Mouse (Mus musculus) midbrain, embryonic 15.5 days (tissue): ENCODE data around the gene Myh11. TPM values are rescaled to one million over a fixed set of nuclear protein-coding genes. Genes with fewer than 3 reads are reported as not detected.
A peak's percentile ranks its signal among the peaks of the same experiment; 100 is the strongest.

Source experiments
- ATAC-seq: fragments of 200-750 bp; cut with Nextera tagmentation; replicated peaks from 2 replicates; pipeline ENCODE4 v1.8.0; 2017; ENCODE audit warnings: moderate TSS enrichment
- H3K27ac ChIP-seq: fragments of 300-500 bp; sonication (generic); 2 replicates; pipeline ENCODE4 v1.5.1; 2015; ENCODE audit warnings: mild to moderate bottlenecking, inconsistent platforms
- H3K27me3 ChIP-seq: fragments of 300-500 bp; sonication (generic); replicated peaks from 2 replicates; pipeline ENCODE4 v1.6.1; 2015; ENCODE audit warnings: inconsistent platforms
- H3K36me3 ChIP-seq: fragments of 300-500 bp; sonication (generic); replicated peaks from 2 replicates; pipeline ENCODE4 v1.6.1; 2015; ENCODE audit warnings: inconsistent platforms
- H3K4me1 ChIP-seq: fragments of 300-500 bp; sonication (generic); 2 replicates; pipeline ENCODE4 v1.6.1; 2015; ENCODE audit warnings: inconsistent platforms
- H3K4me2 ChIP-seq: fragments of 300-500 bp; sonication (generic); 2 replicates; pipeline ENCODE4 v1.6.1; 2015; ENCODE audit warnings: inconsistent platforms, mild to moderate bottlenecking, moderate library complexity
- H3K4me3 ChIP-seq: fragments of 300-500 bp; sonication (generic); 2 replicates; pipeline ENCODE4 v1.5.1; 2015; ENCODE audit warnings: mild to moderate bottlenecking, inconsistent platforms
- H3K9ac ChIP-seq: fragments of 300-500 bp; sonication (generic); 2 replicates; pipeline ENCODE4 v1.6.1; 2015; ENCODE audit warnings: mild to moderate bottlenecking, inconsistent platforms
- H3K9me3 ChIP-seq: fragments of 300-500 bp; sonication (generic); 2 replicates; pipeline ENCODE4 v1.6.1; 2016; ENCODE audit warnings: inconsistent platforms
- WGBS: fragments of 180-500 bp; shearing (Covaris S2); methylation state at CpG from one replicate; pipeline ENCODE4 v1.1.7; 2015; ENCODE audit warnings: mixed read lengths; 5-methylcytosine and 5-hydroxymethylcytosine counted together
- polyA plus RNA-seq: library from polyadenylated mRNA; unstranded; fragments of >200 nt; fragmentation: Nextera tagmentation; extraction: Ambion mirVana; gene quantifications from 2 replicates; pipeline ENCODE4 v1.2.1, GENCODE M21; 2015

The Myh11 gene
- 0.41 and 0.58 TPM in 2 replicates for polyA plus RNA-seq

GRCm38 (mm10) chr16:14291223-14291622 is at the start of gene Myh11:
TSS of gene Myh11 (minus strand) at chr16:14291372.
- Histone ChIP-seq H3K4me1 (peaks cover 14% of the 10 kb centered on the region), H3K4me2 (peak within 1 kb of the TSS; percentile 52), H3K27me3 (no peaks in the 10 kb centered on the region; the same call in 1 of the 2 replicates), H3K36me3 (no peaks in the 10 kb centered on the region), H3K27ac (no peak within 1 kb of the TSS), H3K9ac (no peak within 1 kb of the TSS), H3K9me3 (no peaks in the 10 kb centered on the region), H3K4me3 (peak within 1 kb of the TSS; percentile 25)
- 2% methylated on average over 16 of the region's 16 CpGs for WGBS
- peak; percentile 40; the same call in 1 of the 2 replicates for ATAC-seq

GRCm38 (mm10) chr16:14328156-14328555 is 37.0 kb upstream of the Myh11 start:
- H3K27me3 ChIP-seq, result no peaks in the 10 kb centered on the region
- no peak for ATAC-seq
- no peak overlapping the region for H3K27ac ChIP-seq
- 77% methylated on average over 1 of the region's 1 CpGs for WGBS
- H3K9ac ChIP-seq, result no peak overlapping the region
- H3K9me3 ChIP-seq, result no peaks in the 10 kb centered on the region
- H3K4me1 ChIP-seq, result no peaks in the 10 kb centered on the region
- no peak overlapping the region for H3K4me2 ChIP-seq
- H3K36me3 ChIP-seq, result no peaks in the 10 kb centered on the region
- H3K4me3 ChIP-seq, result no peak overlapping the region

- Histone ChIP-seq H3K27me3 (no peaks in the 10 kb centered on the region; the same call in 1 of the 2 replicates), H3K9me3 (no peaks in the 10 kb centered on the region), H3K4me2 (no peak overlapping the region), H3K4me3 (no peak overlapping the region), H3K36me3 (no peaks in the 10 kb centered on the region), H3K27ac (no peak overlapping the region), H3K9ac (no peak overlapping the region), H3K4me1 (peaks cover 15% of the 10 kb centered on the region)
- 47% methylated on average over 1 of the region's 1 CpGs for WGBS
- ATAC-seq, result no peak
Observed at GRCm38 (mm10) chr16:14320494-14320893, 29.3 kb upstream of the Myh11 start.

GRCm38 (mm10) chr16:14319681-14320080 is 28.5 kb upstream of the Myh11 start:
- H3K9me3 ChIP-seq, result no peaks in the 10 kb centered on the region
- 91% methylated on average over 3 of the region's 3 CpGs for WGBS
- H3K9ac ChIP-seq, result no peak overlapping the region
- H3K27me3 ChIP-seq, result no peaks in the 10 kb centered on the region; the same call in 1 of the 2 replicates
- H3K27ac ChIP-seq, result no peak overlapping the region
- peaks cover 17% of the 10 kb centered on the region for H3K4me1 ChIP-seq
- ATAC-seq, result no peak
- H3K4me2 ChIP-seq, result no peak overlapping the region
- no peak overlapping the region for H3K4me3 ChIP-seq
- no peaks in the 10 kb centered on the region for H3K36me3 ChIP-seq

- WGBS, result 4% methylated on average over 51 of the region's 51 CpGs
Observed at GRCm38 (mm10) chr16:14316884-14317876, 26.0 kb upstream of the Myh11 start, which contains the start of gene Fopnl. TSS of gene Fopnl (minus strand) at chr16:14317405.

GRCm38 (mm10) chr16:14312914-14313313 is 21.7 kb upstream of the Myh11 start:
- WGBS, result 97% methylated on average over 7 of the region's 7 CpGs
- Histone ChIP-seq H3K9ac (no peak overlapping the region), H3K9me3 (no peaks in the 10 kb centered on the region), H3K4me3 (no peak overlapping the region), H3K27ac (no peak overlapping the region), H3K36me3 (peaks cover 8% of the 10 kb centered on the region; the same call in 1 of the 2 replicates), H3K27me3 (no peaks in the 10 kb centered on the region), H3K4me1 (peaks cover 17% of the 10 kb centered on the region), H3K4me2 (no peak overlapping the region)
- no peak for ATAC-seq

More at GRCm38 (mm10) chr16:14316884-14317876, 26.0 kb upstream of the Myh11 start, which contains the start of gene Fopnl:
- Histone ChIP-seq H3K4me2 (peak within 1 kb of the TSS; percentile 70), H3K27ac (peak within 1 kb of the TSS; percentile 91), H3K4me1 (peaks cover 17% of the 10 kb centered on the region), H3K4me3 (peak within 1 kb of the TSS; percentile 76), H3K36me3 (peaks cover 8% of the 10 kb centered on the region; the same call in 1 of the 2 replicates), H3K9ac (peak within 1 kb of the TSS; percentile 85), H3K9me3 (no peaks in the 10 kb centered on the region), H3K27me3 (no peaks in the 10 kb centered on the region; the same call in 1 of the 2 replicates)
- peak; percentile 100 for ATAC-seq

GRCm38 (mm10) chr16:14311371-14311770 is 20.2 kb upstream of the Myh11 start:
- 55% methylated on average over 6 of the region's 6 CpGs for WGBS
- H3K36me3 ChIP-seq, result peaks cover 11% of the 10 kb centered on the region; the same call in 1 of the 2 replicates
- H3K4me1 ChIP-seq, result peaks cover 11% of the 10 kb centered on the region

GRCm38 (mm10) chr16:14309833-14310232 is 18.7 kb upstream of the Myh11 start:
- H3K27ac ChIP-seq, result no peak overlapping the region
- H3K27me3 ChIP-seq, result no peaks in the 10 kb centered on the region
- no peaks in the 10 kb centered on the region for H3K9me3 ChIP-seq
- no peak overlapping the region for H3K4me2 ChIP-seq
- peaks cover 18% of the 10 kb centered on the region; the same call in 1 of the 2 replicates for H3K36me3 ChIP-seq
- 91% methylated on average over 3 of the region's 3 CpGs for WGBS
- H3K9ac ChIP-seq, result no peak overlapping the region
- H3K4me3 ChIP-seq, result no peak overlapping the region
- no peak for ATAC-seq
- no peaks in the 10 kb centered on the region for H3K4me1 ChIP-seq

More at GRCm38 (mm10) chr16:14311371-14311770, 20.2 kb upstream of the Myh11 start:
- Histone ChIP-seq H3K4me3 (no peak overlapping the region), H3K4me2 (no peak overlapping the region), H3K9ac (no peak overlapping the region), H3K27ac (no peak overlapping the region), H3K27me3 (no peaks in the 10 kb centered on the region), H3K9me3 (no peaks in the 10 kb centered on the region)
- ATAC-seq, result no peak

- no peak overlapping the region for H3K4me3 ChIP-seq
- H3K9me3 ChIP-seq, result no peaks in the 10 kb centered on the region
- H3K4me1 ChIP-seq, result no peaks in the 10 kb centered on the region
- no peak overlapping the region for H3K27ac ChIP-seq
- no peak overlapping the region for H3K4me2 ChIP-seq
- peaks cover 21% of the 10 kb centered on the region; the same call in 1 of the 2 replicates for H3K36me3 ChIP-seq
- WGBS, result 92% methylated on average over 6 of the region's 6 CpGs
- no peak for ATAC-seq
- H3K27me3 ChIP-seq, result no peaks in the 10 kb centered on the region
- no peak overlapping the region for H3K9ac ChIP-seq
Observed at GRCm38 (mm10) chr16:14308245-14309073, 17.3 kb upstream of the Myh11 start.

- no peaks in the 10 kb centered on the region for H3K27me3 ChIP-seq
- ATAC-seq, result no peak
- H3K4me2 ChIP-seq, result no peak overlapping the region
- no peaks in the 10 kb centered on the region for H3K9me3 ChIP-seq
- 100% methylated on average over 1 of the region's 1 CpGs for WGBS
- H3K9ac ChIP-seq, result no peak overlapping the region
- H3K36me3 ChIP-seq, result peaks cover 14% of the 10 kb centered on the region; the same call in 1 of the 2 replicates
- no peak overlapping the region for H3K4me3 ChIP-seq
- no peak overlapping the region for H3K27ac ChIP-seq
- no peaks in the 10 kb centered on the region for H3K4me1 ChIP-seq
Observed at GRCm38 (mm10) chr16:14307373-14307772, 16.2 kb upstream of the Myh11 start.

GRCm38 (mm10) chr16:14306451-14306850 is 15.3 kb upstream of the Myh11 start:
- Histone ChIP-seq H3K4me3 (no peak overlapping the region), H3K9me3 (no peaks in the 10 kb centered on the region), H3K27ac (no peak overlapping the region), H3K27me3 (no peaks in the 10 kb centered on the region), H3K9ac (no peak overlapping the region), H3K4me1 (no peaks in the 10 kb centered on the region), H3K4me2 (no peak overlapping the region), H3K36me3 (peaks cover 22% of the 10 kb centered on the region; the same call in 1 of the 2 replicates)
- ATAC-seq, result no peak
- WGBS, result 90% methylated on average over 1 of the region's 1 CpGs
